Mouse (Mus musculus) myocyte (in vitro differentiated cells): ENCODE measurements around the gene Omt2a.

ENCODE experiments used
- CEBPB ChIP-seq: IDR thresholded peaks from 2 replicates; pipeline ENCODE4 v1.6.1; 2011; ENCODE audit warnings: mild to moderate bottlenecking, moderate library complexity; ENCODE audit not compliant: poor library complexity, insufficient read depth, severe bottlenecking
- E2F4 ChIP-seq: IDR thresholded peaks from one replicate; pipeline ENCODE4 v1.6.1; 2011; ENCODE audit warnings: mild to moderate bottlenecking, control low read depth, moderate library complexity; ENCODE audit not compliant: insufficient read depth
- MAX ChIP-seq: IDR thresholded peaks from one replicate; pipeline ENCODE4 v1.6.1; 2011; ENCODE audit warnings: low read depth, mild to moderate bottlenecking, control low read depth
- MYOD1 ChIP-seq, 3 experiments: IDR thresholded peaks; one replicate each; pipeline ENCODE4 v1.6.1; 2011; ENCODE audit warnings: control low read depth in 2 of 3, low read depth in 2 of 3, mild to moderate bottlenecking in 2 of 3, moderate library complexity in 1 of 3; ENCODE audit not compliant: insufficient read length in 2 of 3, control insufficient read depth in 1 of 3
- MYOG ChIP-seq, 3 experiments: IDR thresholded peaks; one replicate each; pipeline ENCODE4 v1.6.1; 2011; ENCODE audit warnings: control low read depth in 2 of 3, low read depth in 2 of 3, mild to moderate bottlenecking in 2 of 3; ENCODE audit not compliant: insufficient read length in 2 of 3, control insufficient read depth in 1 of 3, insufficient read depth in 1 of 3
- POLR2A ChIP-seq: IDR thresholded peaks from one replicate; pipeline ENCODE4 v1.6.1; 2011; ENCODE audit warnings: low read depth, mild to moderate bottlenecking, control low read depth, moderate library complexity; ENCODE audit not compliant: insufficient read length
- POLR2AphosphoS2 ChIP-seq: IDR thresholded peaks from one replicate; pipeline ENCODE4 v1.6.1; 2011; ENCODE audit warnings: low read depth, control low read depth; ENCODE audit not compliant: insufficient read length
- REST ChIP-seq: IDR thresholded peaks from one replicate; pipeline ENCODE4 v1.6.1; 2011; ENCODE audit warnings: mild to moderate bottlenecking, control low read depth, moderate library complexity; ENCODE audit not compliant: insufficient read depth, insufficient read length
- TCF12 ChIP-seq: IDR thresholded peaks from one replicate; pipeline ENCODE4 v1.6.1; 2011; ENCODE audit warnings: mild to moderate bottlenecking, control low read depth; ENCODE audit not compliant: poor library complexity, insufficient read depth, severe bottlenecking
- TCF3 ChIP-seq: IDR thresholded peaks from one replicate; pipeline ENCODE4 v1.6.1; 2011; ENCODE audit warnings: low read depth, control low read depth; ENCODE audit not compliant: insufficient read length
- USF1 ChIP-seq: IDR thresholded peaks from one replicate; pipeline ENCODE4 v1.6.1; 2011; ENCODE audit warnings: low read depth, mild to moderate bottlenecking, control low read depth, moderate library complexity

DNA sequence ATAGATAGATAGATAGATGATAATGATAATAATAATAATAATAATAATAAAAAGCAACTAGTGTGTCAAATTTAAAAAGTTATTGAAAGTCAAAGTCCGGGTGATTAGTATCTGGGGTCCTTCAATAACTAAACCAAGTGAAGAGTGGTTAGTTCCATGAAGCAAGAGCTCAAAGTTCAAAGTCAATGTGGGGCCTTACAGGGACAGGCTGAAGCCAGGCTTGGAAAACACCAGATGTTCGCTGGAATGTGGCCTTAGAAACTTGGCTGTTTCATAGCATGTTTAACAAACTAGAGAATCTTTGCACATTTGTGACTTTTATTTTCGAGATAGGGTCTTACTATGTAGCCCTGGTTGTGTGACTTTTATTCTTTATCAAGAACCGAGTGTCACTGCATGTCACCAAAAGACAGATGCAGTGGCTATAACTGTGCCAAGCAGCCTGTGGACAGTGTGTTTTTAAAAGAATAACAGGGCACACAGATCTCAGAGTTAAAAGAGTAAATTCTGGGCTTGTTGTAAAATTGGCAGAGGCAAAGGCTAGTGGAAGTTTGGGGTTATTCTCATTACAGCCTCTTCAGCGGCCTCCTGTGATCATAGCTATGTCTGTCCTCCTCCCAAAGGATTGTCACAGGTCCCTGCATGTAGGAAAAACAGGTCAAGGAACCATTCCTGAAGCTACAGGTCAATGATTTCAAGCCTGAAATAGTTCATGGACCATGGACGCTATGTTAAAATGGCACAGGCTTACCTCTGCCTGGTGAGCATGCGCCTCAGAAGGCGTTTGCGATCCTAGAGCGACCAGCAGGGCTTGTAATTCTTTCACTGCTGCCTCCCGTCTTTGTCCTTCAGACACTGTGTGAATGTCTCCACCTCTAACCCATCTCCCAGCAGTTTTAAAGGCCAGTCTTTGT lies 40.3 kb upstream of the Omt2a start:
- TF ChIP-seq POLR2A (no peak), CEBPB (no peak), TCF12 (no peak), USF1 (no peak), E2F4 (no peak), MYOG (IDR thresholded peaks at IDR 0.05; ENCODE audit: control insufficient read depth in 1 of 3, insufficient read depth in 1 of 3, insufficient read length in 2 of 3, low read depth in 2 of 3) (no peak), MYOD1 (IDR thresholded peaks at IDR 0.05; ENCODE audit: control insufficient read depth in 1 of 3, insufficient read length in 2 of 3, low read depth in 2 of 3) (no peak), MAX (no peak), REST (no peak), POLR2AphosphoS2 (no peak), TCF3 (no peak)
